Mouse (Mus musculus) neural tube, embryonic 13.5 days (tissue): Measurements from ENCODE around the gene Atp2b4. TPM values are rescaled to one million over a fixed set of nuclear protein-coding genes. Genes with fewer than 3 reads are reported as not detected.
A peak's percentile ranks its signal among the peaks of the same experiment; 100 is the strongest.

Experiments used
- ATAC-seq: fragments of 200-750 bp; cut with Nextera tagmentation; 2 replicates; pipeline ENCODE4 v1.8.0; 2017; ENCODE audit warnings: low read depth, mild to moderate bottlenecking, moderate TSS enrichment, moderate library complexity
- H3K27ac ChIP-seq: fragments of 300-500 bp; sonication (generic); replicated peaks from 2 replicates; pipeline ENCODE4 v1.5.1; 2015; ENCODE audit warnings: moderate library complexity, mild to moderate bottlenecking, inconsistent platforms
- H3K27me3 ChIP-seq: fragments of 300-500 bp; sonication (generic); 2 replicates; pipeline ENCODE4 v1.6.1; 2015; ENCODE audit warnings: mild to moderate bottlenecking, inconsistent platforms
- H3K36me3 ChIP-seq: fragments of 300-500 bp; sonication (generic); 2 replicates; pipeline ENCODE4 v1.6.1; 2015; ENCODE audit warnings: mild to moderate bottlenecking, inconsistent platforms
- H3K4me1 ChIP-seq: fragments of 300-500 bp; sonication (generic); replicated peaks from 2 replicates; pipeline ENCODE4 v1.6.1; 2015; ENCODE audit warnings: inconsistent platforms
- H3K4me2 ChIP-seq: fragments of 300-500 bp; sonication (generic); 2 replicates; pipeline ENCODE4 v1.6.1; 2015; ENCODE audit warnings: inconsistent platforms, mild to moderate bottlenecking, moderate library complexity
- H3K4me3 ChIP-seq: fragments of 300-500 bp; sonication (generic); 2 replicates; pipeline ENCODE4 v1.5.1; 2015; ENCODE audit warnings: mild to moderate bottlenecking, inconsistent platforms
- H3K9ac ChIP-seq: fragments of 300-500 bp; sonication (generic); 2 replicates; pipeline ENCODE4 v1.6.1; 2015; ENCODE audit warnings: moderate library complexity, mild to moderate bottlenecking, inconsistent platforms
- H3K9me3 ChIP-seq: fragments of 300-500 bp; sonication (generic); 2 replicates; pipeline ENCODE4 v1.6.1; 2016; ENCODE audit warnings: inconsistent platforms
- WGBS: fragments of 180-500 bp; shearing (Covaris S2); methylation state at CpG from one replicate; pipeline ENCODE4 v1.1.7; 2015; 5-methylcytosine and 5-hydroxymethylcytosine counted together
- polyA plus RNA-seq: library from polyadenylated mRNA; unstranded; fragments of >200 nt; fragmentation: Nextera tagmentation; extraction: Ambion mirVana; gene quantifications from 2 replicates; pipeline ENCODE4 v1.2.1, GENCODE M21; 2015

Atp2b4 gene
- polyA plus RNA-seq, 1 experiment from 2014 or later = 10.7 TPM

- no peak overlapping the region for H3K4me3 ChIP-seq
- 24% methylated on average over 11 of the region's 11 CpGs for WGBS
- H3K9me3 ChIP-seq = no peaks in the 10 kb centered on the region
- no peak overlapping the region for H3K9ac ChIP-seq
- H3K4me1 ChIP-seq = peaks cover 57% of the 10 kb centered on the region
- no peak for ATAC-seq
- peak overlapping the region; percentile 28 for H3K27ac ChIP-seq
- no peaks in the 10 kb centered on the region for H3K36me3 ChIP-seq
- H3K27me3 ChIP-seq = no peaks in the 10 kb centered on the region
- H3K4me2 ChIP-seq = no peak overlapping the region
Measured at GRCm38 (mm10) chr1:133766901-133767529, 33.8 kb downstream of the Atp2b4 start.

GRCm38 (mm10) chr1:133765376-133765775 is 35.5 kb downstream of the Atp2b4 start:
- Histone ChIP-seq H3K9me3 (no peaks in the 10 kb centered on the region), H3K9ac (no peak overlapping the region), H3K27ac (no peak overlapping the region), H3K4me3 (no peak overlapping the region), H3K4me1 (peaks cover 50% of the 10 kb centered on the region), H3K27me3 (no peaks in the 10 kb centered on the region), H3K36me3 (no peaks in the 10 kb centered on the region), H3K4me2 (no peak overlapping the region)
- WGBS = 43% methylated on average over 4 of the region's 4 CpGs
- no peak for ATAC-seq

- no peak overlapping the region for H3K4me3 ChIP-seq
- peak; percentile 71 for ATAC-seq
- H3K4me1 ChIP-seq = peaks cover 46% of the 10 kb centered on the region
- 33% methylated on average over 5 of the region's 5 CpGs for WGBS
- peak overlapping the region; percentile 52 for H3K27ac ChIP-seq
- no peaks in the 10 kb centered on the region for H3K9me3 ChIP-seq
- no peak overlapping the region for H3K9ac ChIP-seq
- H3K4me2 ChIP-seq = no peak overlapping the region
- no peaks in the 10 kb centered on the region for H3K36me3 ChIP-seq
- H3K27me3 ChIP-seq = no peaks in the 10 kb centered on the region
Measured at GRCm38 (mm10) chr1:133762946-133763422, 37.9 kb downstream of the Atp2b4 start.

- Histone ChIP-seq H3K9ac (no peak overlapping the region), H3K4me2 (no peak overlapping the region), H3K4me1 (peaks cover 29% of the 10 kb centered on the region), H3K27ac (no peak overlapping the region), H3K27me3 (no peaks in the 10 kb centered on the region), H3K4me3 (no peak overlapping the region), H3K36me3 (no peaks in the 10 kb centered on the region), H3K9me3 (no peaks in the 10 kb centered on the region)
- WGBS = 81% methylated on average over 5 of the region's 5 CpGs
- no peak for ATAC-seq
Measured at GRCm38 (mm10) chr1:133761278-133761677, 39.6 kb downstream of the Atp2b4 start.

- 85% methylated on average over 4 of the region's 4 CpGs for WGBS
- Histone ChIP-seq H3K9me3 (no peaks in the 10 kb centered on the region), H3K9ac (no peak overlapping the region), H3K4me3 (no peak overlapping the region), H3K4me2 (no peak overlapping the region), H3K27me3 (no peaks in the 10 kb centered on the region), H3K4me1 (peaks cover 8% of the 10 kb centered on the region), H3K36me3 (no peaks in the 10 kb centered on the region), H3K27ac (no peak overlapping the region)
- no peak for ATAC-seq
Measured at GRCm38 (mm10) chr1:133754317-133754868, 46.4 kb downstream of the Atp2b4 start.

- Histone ChIP-seq H3K9me3 (no peaks in the 10 kb centered on the region), H3K4me3 (no peak overlapping the region), H3K9ac (no peak overlapping the region), H3K27me3 (no peaks in the 10 kb centered on the region), H3K36me3 (no peaks in the 10 kb centered on the region), H3K4me1 (peaks cover 13% of the 10 kb centered on the region), H3K27ac (no peak overlapping the region), H3K4me2 (no peak overlapping the region)
- no peak for ATAC-seq
- 84% methylated on average over 8 of the region's 8 CpGs for WGBS
Measured at GRCm38 (mm10) chr1:133753325-133753724, 47.5 kb downstream of the Atp2b4 start.

- no peaks in the 10 kb centered on the region for H3K27me3 ChIP-seq
- no peak for ATAC-seq
- H3K27ac ChIP-seq = no peak overlapping the region
- H3K9ac ChIP-seq = no peak overlapping the region
- no peak overlapping the region for H3K4me3 ChIP-seq
- no peaks in the 10 kb centered on the region for H3K9me3 ChIP-seq
- 88% methylated on average over 3 of the region's 3 CpGs for WGBS
- peaks cover 13% of the 10 kb centered on the region for H3K4me1 ChIP-seq
- no peaks in the 10 kb centered on the region for H3K36me3 ChIP-seq
- no peak overlapping the region for H3K4me2 ChIP-seq
Measured at GRCm38 (mm10) chr1:133751621-133752020, 49.2 kb downstream of the Atp2b4 start.

GRCm38 (mm10) chr1:133749954-133750353 is 50.9 kb downstream of the Atp2b4 start:
- Histone ChIP-seq H3K27ac (no peak overlapping the region), H3K27me3 (no peaks in the 10 kb centered on the region), H3K4me2 (no peak overlapping the region), H3K36me3 (no peaks in the 10 kb centered on the region), H3K4me1 (peaks cover 25% of the 10 kb centered on the region), H3K9ac (no peak overlapping the region), H3K9me3 (no peaks in the 10 kb centered on the region), H3K4me3 (no peak overlapping the region)
- 64% methylated on average over 4 of the region's 4 CpGs for WGBS
- no peak for ATAC-seq

GRCm38 (mm10) chr1:133745078-133745495 is 55.8 kb downstream of the Atp2b4 start:
- H3K27ac ChIP-seq = peak overlapping the region; percentile 65
- ATAC-seq = no peak
- H3K9me3 ChIP-seq = no peaks in the 10 kb centered on the region
- peaks cover 56% of the 10 kb centered on the region for H3K4me1 ChIP-seq
- 0 out of 2 replicates have a peak, but pooled peaks cover 7% of the 10 kb centered on the region for H3K27me3 ChIP-seq
- WGBS = 64% methylated on average over 9 of the region's 9 CpGs
- H3K36me3 ChIP-seq = no peaks in the 10 kb centered on the region
- H3K4me3 ChIP-seq = no peak overlapping the region
- H3K4me2 ChIP-seq = no peak overlapping the region
- H3K9ac ChIP-seq = no peak overlapping the region

GRCm38 (mm10) chr1:133744609-133745008 is 56.2 kb downstream of the Atp2b4 start:
- Histone ChIP-seq H3K9ac (no peak overlapping the region), H3K9me3 (no peaks in the 10 kb centered on the region), H3K36me3 (no peaks in the 10 kb centered on the region), H3K4me1 (peaks cover 52% of the 10 kb centered on the region), H3K4me2 (no peak overlapping the region), H3K27me3 (0 out of 2 replicates have a peak, but pooled peaks cover 7% of the 10 kb centered on the region), H3K27ac (peak overlapping the region; percentile 65; the same call in 1 of the 2 replicates), H3K4me3 (no peak overlapping the region)
- WGBS = 60% methylated on average over 4 of the region's 4 CpGs
- ATAC-seq = 0 out of 2 replicates have a peak, but pooled peaks have one; percentile 37

- H3K27ac ChIP-seq = peak overlapping the region; percentile 61
- H3K9me3 ChIP-seq = no peaks in the 10 kb centered on the region
- H3K27me3 ChIP-seq = 0 out of 2 replicates have a peak, but pooled peaks cover 7% of the 10 kb centered on the region
- peak; percentile 28; the same call in 1 of the 2 replicates for ATAC-seq
- H3K4me2 ChIP-seq = no peak overlapping the region
- H3K4me1 ChIP-seq = peaks cover 45% of the 10 kb centered on the region
- no peak overlapping the region for H3K4me3 ChIP-seq
- H3K9ac ChIP-seq = peak overlapping the region; percentile 6; the same call in 1 of the 2 replicates
- H3K36me3 ChIP-seq = 0 out of 2 replicates have a peak, but pooled peaks cover 5% of the 10 kb centered on the region
- WGBS = 18% methylated on average over 8 of the region's 8 CpGs
Measured at GRCm38 (mm10) chr1:133742517-133742916, 58.3 kb downstream of the Atp2b4 start.

- H3K36me3 ChIP-seq = 0 out of 2 replicates have a peak, but pooled peaks cover 7% of the 10 kb centered on the region
- H3K9ac ChIP-seq = peak overlapping the region; percentile 6; the same call in 1 of the 2 replicates
- peaks cover 45% of the 10 kb centered on the region for H3K4me1 ChIP-seq
- peak overlapping the region; percentile 61; the same call in 1 of the 2 replicates for H3K27ac ChIP-seq
- no peak overlapping the region for H3K4me3 ChIP-seq
- H3K4me2 ChIP-seq = no peak overlapping the region
- WGBS = 24% methylated on average over 11 of the region's 11 CpGs
- no peaks in the 10 kb centered on the region for H3K9me3 ChIP-seq
- H3K27me3 ChIP-seq = 0 out of 2 replicates have a peak, but pooled peaks cover 7% of the 10 kb centered on the region
- peak; percentile 33 for ATAC-seq
Measured at GRCm38 (mm10) chr1:133741881-133742434, 58.9 kb downstream of the Atp2b4 start.
